21 mouse cellular contexts compared by ENCODE assay signal in the genomic region with DNA sequence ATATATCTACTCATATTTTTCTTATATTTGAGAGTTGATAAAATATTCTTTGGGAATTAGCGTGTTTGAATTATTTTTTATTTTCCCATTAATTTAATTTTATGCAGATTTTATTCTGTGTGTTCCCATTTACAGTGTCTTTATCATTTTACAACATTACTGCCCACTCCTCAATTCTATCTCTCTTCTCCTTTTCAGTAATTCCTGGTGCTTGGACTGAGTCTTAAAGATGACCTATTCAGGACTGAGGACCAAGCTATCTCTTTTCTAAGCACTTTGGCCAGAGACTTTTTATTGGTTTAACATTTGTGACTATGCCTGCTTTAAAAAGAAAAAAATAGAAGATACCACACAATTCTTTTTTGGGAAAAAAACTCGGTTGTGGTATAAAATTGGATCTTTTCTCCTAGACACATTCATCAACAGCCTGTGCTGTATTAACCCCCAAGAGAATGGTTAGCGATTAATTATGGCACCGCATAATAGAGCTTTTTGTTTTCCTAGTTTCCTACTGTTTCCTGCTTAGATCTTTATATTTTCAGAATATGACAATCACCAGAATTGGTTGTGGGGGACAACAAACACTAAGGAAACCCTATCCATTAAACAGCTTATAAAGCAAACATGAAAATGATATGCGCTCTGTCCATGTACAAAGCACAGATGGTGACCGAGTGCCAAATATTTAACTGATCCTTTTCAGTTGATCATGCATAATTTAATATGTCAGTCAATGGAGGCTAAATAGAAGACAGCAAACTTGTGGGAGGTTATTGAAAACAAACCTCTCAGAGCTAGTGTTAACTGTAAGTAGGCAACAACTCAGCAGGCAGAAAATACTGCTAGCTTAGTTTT.
A peak's percentile ranks its signal among the peaks of the same experiment; 100 is the strongest.
DNase-seq lines count a peak whose midpoint lies in the region; ATAC-seq and TF ChIP-seq lines count a peak whose summit lies in the region.
"Had no signal": no experiment of that assay in that cellular context is flagged by ENCODE, and none has a peak within 500 bp of the region (broad histone marks: within the 10 kb centered on the region; RNA-seq: fewer than 3 reads in every experiment).

No protein-coding gene starts in this region.

- WGBS in forebrain, embryonic 13.5 days: 45% methylated on average over 6 of the region's 6 CpGs
- 41% methylated on average over 6 of the region's 6 CpGs for WGBS in hindbrain, embryonic 13.5 days
- 46% methylated on average over 6 of the region's 6 CpGs for WGBS in midbrain, embryonic 15.5 days

- H3K9ac ChIP-seq in forebrain, embryonic 13.5 days: no peak overlapping the region
- H3K9ac ChIP-seq in hindbrain, embryonic 13.5 days: no peak overlapping the region
- no peak overlapping the region for H3K9ac ChIP-seq in midbrain, embryonic 15.5 days
- H3K9ac ChIP-seq: heart, embryonic 13.5 days; kidney, embryonic 15.5 days; neural tube, embryonic 13.5 days; stomach, embryonic 15.5 days had no signal

- TF ChIP-seq POLR2A in brain, embryonic 14.5 days (IDR thresholded peaks at IDR 0.05; ENCODE audit: borderline replicate concordance, extremely low read depth, insufficient read depth, insufficient read length, poor library complexity, severe bottlenecking): no peak

- no peak for TF ChIP-seq CTCF in brain, embryonic 14.5 days (IDR thresholded peaks at IDR 0.05; ENCODE audit: borderline replicate concordance, extremely low read depth, insufficient read depth, insufficient read length)

- DNase-seq in brain, embryonic 14.5 days (ENCODE audit: low read depth): peak; percentile 74
- no peak for DNase-seq in lung, postnatal 10 days
- DNase-seq in adrenal gland, postnatal 25 days: no peak
- DNase-seq in cerebellum, postnatal 36 days: no peak
- DNase-seq: heart, postnatal 36 days; layer of hippocampus, postnatal 36 days; left cerebral cortex, postnatal 4 days; lung, adult 2 months; lung, postnatal 4 days; right cerebral cortex, adult 18-20 months; spleen, adult 18-20 months; thymus, adult 2 months had no signal

- peaks cover 6% of the 10 kb centered on the region for H3K4me1 ChIP-seq in forebrain, embryonic 13.5 days
- H3K4me1 ChIP-seq in hindbrain, embryonic 13.5 days (replicated peaks): peaks cover 5% of the 10 kb centered on the region; the same call in 1 of the 2 replicates
- no peaks in the 10 kb centered on the region for H3K4me1 ChIP-seq in midbrain, embryonic 15.5 days
- H3K4me1 ChIP-seq: heart, embryonic 13.5 days; kidney, embryonic 15.5 days; neural tube, embryonic 13.5 days; stomach, embryonic 15.5 days had no signal

- ATAC-seq in forebrain, embryonic 13.5 days: peak; percentile 82
- ATAC-seq in hindbrain, embryonic 13.5 days (ENCODE audit: low FRiP score): peak; percentile 73; the same call in 1 of the 2 replicates
- ATAC-seq in midbrain, embryonic 15.5 days (replicated peaks): peak; percentile 63
- ATAC-seq: intestine, embryonic 16.5 days had no signal

- no peaks in the 10 kb centered on the region for H3K36me3 ChIP-seq in forebrain, embryonic 13.5 days (ENCODE audit: poor library complexity, severe bottlenecking)
- no peaks in the 10 kb centered on the region for H3K36me3 ChIP-seq in hindbrain, embryonic 13.5 days
- H3K36me3 ChIP-seq in midbrain, embryonic 15.5 days (replicated peaks): no peaks in the 10 kb centered on the region
- H3K36me3 ChIP-seq: G1E; heart, embryonic 13.5 days; kidney, embryonic 15.5 days; neural tube, embryonic 13.5 days; stomach, embryonic 15.5 days had no signal

- H3K4me3 ChIP-seq in forebrain, embryonic 13.5 days: no peak overlapping the region
- no peak overlapping the region for H3K4me3 ChIP-seq in hindbrain, embryonic 13.5 days
- H3K4me3 ChIP-seq in midbrain, embryonic 15.5 days: no peak overlapping the region
- H3K4me3 ChIP-seq: heart, embryonic 13.5 days; kidney, embryonic 15.5 days; neural tube, embryonic 13.5 days; stomach, embryonic 15.5 days had no signal

- no peaks in the 10 kb centered on the region for H3K9me3 ChIP-seq in forebrain, embryonic 13.5 days (replicated peaks)
- H3K9me3 ChIP-seq in hindbrain, embryonic 13.5 days: no peaks in the 10 kb centered on the region
- H3K9me3 ChIP-seq in midbrain, embryonic 15.5 days: no peaks in the 10 kb centered on the region
- H3K9me3 ChIP-seq: G1E; heart, embryonic 13.5 days; kidney, embryonic 15.5 days; neural tube, embryonic 13.5 days; stomach, embryonic 15.5 days had no signal

- no peaks in the 10 kb centered on the region for H3K27me3 ChIP-seq in forebrain, embryonic 13.5 days
- H3K27me3 ChIP-seq in hindbrain, embryonic 13.5 days: no peaks in the 10 kb centered on the region
- H3K27me3 ChIP-seq in midbrain, embryonic 15.5 days (replicated peaks): no peaks in the 10 kb centered on the region
- H3K27me3 ChIP-seq: heart, embryonic 13.5 days; kidney, embryonic 15.5 days; neural tube, embryonic 13.5 days; stomach, embryonic 15.5 days had no signal

- no peak overlapping the region for H3K27ac ChIP-seq in forebrain, embryonic 13.5 days
- H3K27ac ChIP-seq in hindbrain, embryonic 13.5 days: no peak overlapping the region
- no peak overlapping the region for H3K27ac ChIP-seq in midbrain, embryonic 15.5 days
- H3K27ac ChIP-seq: heart, embryonic 13.5 days; kidney, embryonic 15.5 days; neural tube, embryonic 13.5 days; stomach, embryonic 15.5 days had no signal

- no peak overlapping the region for H3K4me2 ChIP-seq in forebrain, embryonic 13.5 days
- no peak overlapping the region for H3K4me2 ChIP-seq in hindbrain, embryonic 13.5 days
- H3K4me2 ChIP-seq in midbrain, embryonic 15.5 days: no peak overlapping the region
- H3K4me2 ChIP-seq: heart, embryonic 13.5 days; kidney, embryonic 15.5 days; neural tube, embryonic 13.5 days; stomach, embryonic 15.5 days had no signal
